Mouse (Mus musculus): ENCODE results near the gene Stxbp1. TPM values are rescaled to one million over a fixed set of nuclear protein-coding genes. Genes with fewer than 3 reads are reported as not detected.

Gene Stxbp1
- 10 to 100 TPM; 10.5 to 18.5 TPM for total RNA-seq (2021)
- long read RNA-seq, experiment 1, transcript Stxbp1-201 (19 exons, 3,892 nt): major isoform, 7 of 10 reads
- long read RNA-seq, experiment 1, partial matches to known transcripts: 2 of 10 reads
- long read RNA-seq, experiment 1, other reads (novel, unspliced or antisense): 1 of 10 reads
- long read RNA-seq, experiment 2, transcript Stxbp1-201 (19 exons, 3,892 nt): major isoform, 8 of 11 reads
- long read RNA-seq, experiment 2, partial matches to known transcripts: 3 of 11 reads
- long read RNA-seq, experiment 2, other reads (novel, unspliced or antisense): 0 of 11 reads

- peak; percentile 94 for DNase-seq
Observed at GRCm38 (mm10) chr2:32846805-32847467, at the start of gene Stxbp1. Gene Stxbp1, minus strand, starts transcription at chr2:32847245.

- no peak for DNase-seq
Observed at GRCm38 (mm10) chr2:32896507-32897147, 49.6 kb upstream of the Stxbp1 start.

- no peak for DNase-seq
Observed at GRCm38 (mm10) chr2:32895606-32896106, 48.6 kb upstream of the Stxbp1 start.

- DNase-seq: no peak
Observed at GRCm38 (mm10) chr2:32894097-32894496, 47.1 kb upstream of the Stxbp1 start.

GRCm38 (mm10) chr2:32892490-32892889 is 45.4 kb upstream of the Stxbp1 start:
- DNase-seq: no peak

- no peak for DNase-seq
Observed at GRCm38 (mm10) chr2:32891278-32891677, 44.2 kb upstream of the Stxbp1 start.

- no peak for DNase-seq
Observed at GRCm38 (mm10) chr2:32890280-32890679, 43.2 kb upstream of the Stxbp1 start.

GRCm38 (mm10) chr2:32888551-32888950 is 41.5 kb upstream of the Stxbp1 start:
- no peak for DNase-seq

- no peak for DNase-seq
Observed at GRCm38 (mm10) chr2:32888029-32888428, 41.0 kb upstream of the Stxbp1 start.

GRCm38 (mm10) chr2:32884745-32885144 is 37.7 kb upstream of the Stxbp1 start:
- DNase-seq: no peak

GRCm38 (mm10) chr2:32882283-32883043 is 35.4 kb upstream of the Stxbp1 start:
- DNase-seq: no peak

- peak; percentile 81 for DNase-seq
Observed at GRCm38 (mm10) chr2:32881723-32882122, 34.7 kb upstream of the Stxbp1 start.

- DNase-seq: no peak
Observed at GRCm38 (mm10) chr2:32881054-32881453, 34.0 kb upstream of the Stxbp1 start.

GRCm38 (mm10) chr2:32879593-32879992 is 32.5 kb upstream of the Stxbp1 start:
- no peak for DNase-seq

GRCm38 (mm10) chr2:32878396-32878795 is 31.4 kb upstream of the Stxbp1 start:
- no peak for DNase-seq

GRCm38 (mm10) chr2:32877761-32878393 is 30.8 kb upstream of the Stxbp1 start:
- no peak for DNase-seq

- DNase-seq: no peak
Observed at GRCm38 (mm10) chr2:32877303-32877702, 30.3 kb upstream of the Stxbp1 start.

- DNase-seq: no peak
Observed at GRCm38 (mm10) chr2:32876490-32877302, 29.7 kb upstream of the Stxbp1 start.

- peak; percentile 89 for DNase-seq
Observed at GRCm38 (mm10) chr2:32875675-32876489, 28.8 kb upstream of the Stxbp1 start, which contains the start of gene Fam129b. Gene Fam129b, plus strand, starts transcription at chr2:32876114.
